Mouse (Mus musculus) heart, postnatal 0 days (tissue): ENCODE measurements around the gene Tor2a. TPM values are rescaled to one million over a fixed set of nuclear protein-coding genes. Genes with fewer than 3 reads are reported as not detected.

Experiments
- ATAC-seq: fragments of 200-750 bp; cut with Nextera tagmentation; 2 replicates; pipeline ENCODE4 v1.8.0; 2017; ENCODE audit warnings: low read depth, moderate number of reproducible peaks, moderate library complexity; ENCODE audit not compliant: insufficient read depth
- DNase-seq: peaks from one replicate; pipeline ENCODE4 v3.0.0-alpha.2; 2016; ENCODE audit warnings: low spot score
- H3K27ac ChIP-seq: fragments of 300-500 bp; sonication (generic); 2 replicates; pipeline ENCODE4 v1.5.1; 2014; ENCODE audit warnings: low read depth, mild to moderate bottlenecking
- H3K27me3 ChIP-seq: fragments of 300-500 bp; sonication (generic); 2 replicates; pipeline ENCODE4 v1.6.1; 2014; ENCODE audit warnings: low read length, mixed read lengths; ENCODE audit not compliant: control insufficient read depth, insufficient read depth
- H3K36me3 ChIP-seq: fragments of 300-500 bp; sonication (generic); replicated peaks from 2 replicates; pipeline ENCODE4 v1.6.1; 2014; ENCODE audit warnings: low read length, mixed read lengths; ENCODE audit not compliant: control insufficient read depth, insufficient read depth
- H3K4me1 ChIP-seq: fragments of 300-500 bp; sonication (generic); 2 replicates; pipeline ENCODE4 v1.6.1; 2014; ENCODE audit warnings: antibody characterized with exemption; ENCODE audit not compliant: control insufficient read depth, insufficient read depth
- H3K4me2 ChIP-seq: fragments of 300-500 bp; sonication (generic); 2 replicates; pipeline ENCODE4 v1.6.1; 2014; ENCODE audit warnings: low read depth, mild to moderate bottlenecking, low read length, moderate library complexity
- H3K4me3 ChIP-seq: fragments of 300-500 bp; sonication (generic); 2 replicates; pipeline ENCODE4 v1.5.1; 2014; ENCODE audit warnings: low read depth, low read length
- H3K9ac ChIP-seq: fragments of 300-500 bp; sonication (generic); replicated peaks from 2 replicates; pipeline ENCODE4 v1.6.1; 2014; ENCODE audit warnings: low read depth, low read length, mixed read lengths
- H3K9me3 ChIP-seq: fragments of 300-500 bp; sonication (generic); replicated peaks from 2 replicates; pipeline ENCODE4 v1.6.1; 2016; ENCODE audit warnings: low read length; ENCODE audit not compliant: control insufficient read depth
- CTCF ChIP-seq: IDR thresholded peaks from 2 replicates; pipeline ENCODE4 v1.5.1; 2016; ENCODE audit warnings: antibody characterized with exemption, control low read depth, low read depth
- EP300 ChIP-seq: IDR thresholded peaks from 2 replicates; pipeline ENCODE4 v1.6.1; 2016; ENCODE audit warnings: antibody characterized with exemption, low read depth
- whole genome bisulfite sequencing: fragments of 180-500 bp; shearing (Covaris S2); extraction: QIAGEN DNeasy Blood & Tissue Kit; methylation state at CpG from one replicate; pipeline ENCODE4 v1.1.7; 2014; 5-methylcytosine and 5-hydroxymethylcytosine counted together
- polyA plus RNA-seq: library from polyadenylated mRNA; unstranded; fragments of >200 nt; fragmentation: Nextera tagmentation; extraction: Ambion mirVana; gene quantifications from 2 replicates; pipeline ENCODE4 v1.2.1, GENCODE M21; 2015
- total RNA-seq: library from RNA; depleted of rRNA; stranded (reverse); fragments of >200 nt; gene quantifications from 2 replicates; pipeline ENCODE4 v1.2.3, GENCODE M21; 2014; ENCODE audit warnings: low replicate concordance

Gene Tor2a
- total and polyA plus RNA-seq, 2 experiments from 2014 or later = 27.5 to 34.6 TPM

DNA sequence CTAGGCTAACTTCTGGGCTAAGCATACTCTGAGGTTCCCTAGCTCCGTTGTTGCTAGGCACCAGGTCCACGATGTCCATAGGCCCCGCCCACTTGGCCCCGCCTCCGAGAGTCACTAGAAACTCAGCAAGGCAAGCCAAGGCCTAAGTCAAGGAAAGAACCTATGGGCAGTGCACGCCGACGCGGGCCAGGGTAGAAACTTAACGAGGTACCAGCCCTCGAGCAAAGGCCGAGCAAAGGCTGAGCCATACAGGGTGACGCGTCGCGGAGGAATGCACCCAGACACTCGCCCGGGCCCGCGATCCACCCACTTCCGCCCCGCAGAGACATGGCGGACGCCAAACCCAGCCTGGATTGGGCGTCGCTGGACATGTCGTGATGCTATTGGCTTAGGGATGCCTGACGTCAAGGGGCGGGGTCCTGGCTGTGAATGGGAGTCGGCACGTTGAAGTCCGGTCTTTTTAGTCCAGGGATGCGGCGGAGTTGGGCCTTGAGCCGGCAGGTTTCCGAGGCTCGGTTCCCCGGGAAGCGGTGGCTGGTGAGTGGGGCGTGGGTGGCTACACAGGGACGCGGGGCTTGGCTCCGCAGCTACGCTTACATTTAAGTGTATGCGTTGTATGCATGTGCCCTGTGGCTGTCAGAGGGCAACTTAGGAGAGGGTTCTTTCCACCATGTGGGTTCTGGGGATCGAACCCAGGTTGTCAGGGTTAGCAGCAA, 18.5 kb downstream of the Tor2a start, which contains the start of the genes Ttc16 and Ptrh1:
Gene Ttc16 (minus strand): TSS at position 275 of the 716 bp plus-strand sequence.
Gene Ptrh1 (plus strand): TSS at position 428 of the 716 bp plus-strand sequence.
- H3K4me2 ChIP-seq = peak within 1 kb of the TSS; percentile 63
- peak; percentile 98 for ATAC-seq
- DNase-seq = peak; percentile 97
- H3K36me3 ChIP-seq = 0 out of 2 replicates have a peak, but pooled peaks cover 3% of the 10 kb centered on the region
- peak within 1 kb of the TSS; percentile 28 for H3K9ac ChIP-seq
- H3K27ac ChIP-seq = peak within 1 kb of the TSS; percentile 58
- H3K4me1 ChIP-seq = peaks cover 6% of the 10 kb centered on the region; the same call in 1 of the 2 replicates
- H3K27me3 ChIP-seq = no peaks in the 10 kb centered on the region
- H3K9me3 ChIP-seq = no peaks in the 10 kb centered on the region
- peak within 1 kb of the TSS; percentile 55 for H3K4me3 ChIP-seq
- under 1% methylated on average over 46 of the region's 46 CpGs for WGBS
- TF ChIP-seq CTCF (no peak), EP300 (no peak)

DNA sequence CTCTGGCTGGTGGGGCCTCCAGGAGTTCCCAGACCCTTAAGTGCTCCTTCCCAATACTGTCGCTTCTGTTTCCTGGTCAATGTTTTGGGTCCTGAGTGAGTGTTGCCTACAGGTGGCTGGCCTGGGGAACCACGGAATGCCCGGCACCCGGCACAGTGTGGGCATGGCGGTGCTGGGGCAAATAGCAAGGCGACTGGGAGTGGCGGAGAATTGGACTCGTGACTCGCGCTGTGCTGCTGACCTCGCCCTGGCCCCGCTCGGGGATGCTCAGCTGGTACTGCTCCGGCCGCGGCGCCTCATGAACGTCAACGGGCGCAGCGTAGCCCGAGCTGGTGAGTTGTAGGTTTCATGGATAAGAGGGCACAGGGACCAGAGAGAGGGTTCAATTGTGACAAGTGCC, 19.2 kb downstream of the Tor2a start:
- Histone ChIP-seq H3K4me1 (peaks cover 6% of the 10 kb centered on the region; the same call in 1 of the 2 replicates), H3K9me3 (no peaks in the 10 kb centered on the region), H3K4me3 (peak overlapping the region; percentile 55), H3K27ac (no peak overlapping the region), H3K27me3 (no peaks in the 10 kb centered on the region), H3K4me2 (peak overlapping the region; percentile 63), H3K9ac (0 out of 2 replicates have a peak overlapping the region, but pooled peaks have one; percentile 10), H3K36me3 (0 out of 2 replicates have a peak, but pooled peaks cover 3% of the 10 kb centered on the region)
- DNase-seq = no peak
- 20% methylated on average over 22 of the region's 22 CpGs for WGBS
- TF ChIP-seq EP300 (no peak), CTCF (no peak)
- no peak for ATAC-seq

DNA sequence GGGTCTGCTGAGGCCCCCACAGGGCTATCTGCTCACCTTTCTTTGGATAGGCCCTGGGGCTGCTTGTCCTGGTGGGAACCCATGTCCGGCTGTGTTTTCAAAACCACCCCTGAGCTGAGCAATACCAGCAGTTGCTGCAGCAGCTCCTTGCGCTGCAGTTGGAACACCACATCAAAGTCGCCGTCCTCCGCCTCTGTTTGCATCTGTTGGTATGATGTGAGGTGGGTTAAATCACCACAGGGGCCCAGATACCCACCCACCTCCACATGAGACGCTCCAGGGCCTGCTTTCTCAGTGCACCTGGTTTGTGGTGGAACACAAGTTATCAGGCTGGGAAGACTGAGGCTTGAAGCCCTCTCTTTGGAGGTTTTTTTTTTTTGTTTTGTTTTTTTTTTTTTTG, 21.0 kb downstream of the Tor2a start:
- TF ChIP-seq EP300 = no peak
- no peak for TF ChIP-seq CTCF
- DNase-seq = no peak
- H3K27me3 ChIP-seq = no peaks in the 10 kb centered on the region
- H3K36me3 ChIP-seq = 0 out of 2 replicates have a peak, but pooled peaks cover 3% of the 10 kb centered on the region
- no peak for ATAC-seq
- WGBS = 83% methylated on average over 6 of the region's 6 CpGs
- peaks cover 6% of the 10 kb centered on the region; the same call in 1 of the 2 replicates for H3K4me1 ChIP-seq
- no peak overlapping the region for H3K4me3 ChIP-seq
- no peak overlapping the region for H3K27ac ChIP-seq
- no peaks in the 10 kb centered on the region for H3K9me3 ChIP-seq
- H3K9ac ChIP-seq = no peak overlapping the region
- no peak overlapping the region for H3K4me2 ChIP-seq

DNA sequence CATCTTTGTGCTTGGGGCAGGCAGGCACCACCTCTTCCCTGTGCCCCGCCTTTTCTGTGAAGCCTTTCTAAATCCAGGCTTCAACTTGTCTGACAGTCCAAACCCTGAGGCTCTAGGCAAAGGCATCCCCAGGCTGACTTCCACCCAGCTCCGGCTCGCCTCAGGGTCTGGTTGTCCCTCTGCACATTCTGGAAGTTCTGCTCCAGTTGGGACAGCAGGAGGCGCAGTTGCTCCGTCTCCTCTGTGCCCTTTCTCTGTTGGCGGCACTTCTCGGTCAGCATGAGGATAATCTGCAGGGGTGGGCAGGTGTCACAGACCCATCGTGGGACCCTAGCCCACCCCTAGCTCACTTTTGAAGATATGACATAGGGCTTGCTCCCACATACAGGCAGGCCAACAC, 22.1 kb downstream of the Tor2a start:
- Histone ChIP-seq H3K9ac (no peak overlapping the region), H3K36me3 (0 out of 2 replicates have a peak, but pooled peaks cover 3% of the 10 kb centered on the region), H3K27me3 (no peaks in the 10 kb centered on the region), H3K9me3 (no peaks in the 10 kb centered on the region), H3K27ac (no peak overlapping the region), H3K4me1 (peaks cover 9% of the 10 kb centered on the region), H3K4me2 (no peak overlapping the region), H3K4me3 (no peak overlapping the region)
- 6% methylated on average over 8 of the region's 8 CpGs for WGBS
- no peak for TF ChIP-seq EP300
- peak; percentile 95 for TF ChIP-seq CTCF
- DNase-seq (peak; percentile 75), ATAC-seq (peak; percentile 9; the same call in 1 of the 2 replicates)

DNA sequence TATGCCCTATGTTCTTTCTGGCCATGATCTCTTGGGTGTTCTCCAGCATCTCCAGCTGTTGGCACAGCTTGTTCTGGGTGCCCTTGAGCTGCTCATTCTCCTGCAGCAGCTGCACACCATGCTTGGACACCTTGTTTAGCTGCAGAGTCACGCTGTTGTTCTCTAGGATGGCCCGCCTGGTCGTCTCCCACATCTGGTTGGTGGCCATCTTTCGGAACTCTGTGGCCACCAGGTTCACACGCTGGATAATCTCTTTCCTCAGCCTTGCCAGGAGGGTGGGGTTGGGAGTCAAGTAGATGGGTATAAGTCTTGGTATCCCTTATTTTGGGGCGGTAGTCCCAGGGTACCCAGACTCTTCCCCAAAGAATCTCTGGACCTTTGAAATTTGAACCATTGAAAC, 22.7 kb downstream of the Tor2a start:
- 84% methylated on average over 6 of the region's 6 CpGs for WGBS
- TF ChIP-seq EP300 (no peak), CTCF (no peak)
- Histone ChIP-seq H3K27me3 (no peaks in the 10 kb centered on the region), H3K4me2 (no peak overlapping the region), H3K9ac (no peak overlapping the region), H3K4me3 (no peak overlapping the region), H3K4me1 (peaks cover 10% of the 10 kb centered on the region), H3K9me3 (no peaks in the 10 kb centered on the region), H3K36me3 (0 out of 2 replicates have a peak, but pooled peaks cover 3% of the 10 kb centered on the region), H3K27ac (no peak overlapping the region)
- ATAC-seq (no peak), DNase-seq (no peak)
